In the genomic region with DNA sequence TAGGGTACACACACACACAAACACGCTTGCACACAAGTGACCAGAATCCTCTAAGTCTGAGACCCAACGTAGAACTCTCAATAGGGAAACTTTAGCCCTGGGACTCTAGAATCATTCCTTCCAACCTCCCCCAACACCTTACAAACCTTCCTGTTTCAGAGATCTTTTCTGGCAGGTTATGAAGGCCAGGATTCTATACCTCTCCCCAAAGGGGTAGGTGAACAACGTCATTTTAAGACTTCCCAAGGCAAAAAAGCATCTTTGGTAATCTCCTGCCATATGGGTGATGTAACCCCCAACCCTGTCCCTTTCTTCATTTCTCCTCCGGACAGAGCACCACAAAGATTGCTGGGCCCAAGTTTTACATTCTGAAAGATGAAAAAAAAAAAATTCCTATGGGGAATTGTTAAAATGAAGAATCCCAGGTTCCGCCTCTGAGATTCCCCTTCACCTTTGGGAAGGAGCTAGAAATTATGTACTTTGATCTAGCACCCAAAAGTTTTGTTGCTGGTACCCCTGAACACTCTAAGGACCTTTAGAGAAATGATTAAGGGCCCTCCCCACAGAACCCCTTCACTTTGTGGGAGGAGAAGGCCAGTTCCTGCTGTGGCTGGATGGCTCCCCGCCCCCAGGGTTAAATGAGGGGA, we compare ENCODE assay signal across 9 mouse cellular contexts. TPM values are rescaled to one million over a fixed set of nuclear protein-coding genes. Genes with fewer than 3 reads are reported as not detected.
DNase-seq lines count a peak whose midpoint lies in the region; ATAC-seq and TF ChIP-seq lines count a peak whose summit lies in the region.
"Had no signal": no experiment of that assay in that cellular context is flagged by ENCODE, and none has a peak within 500 bp of the region (broad histone marks: within the 10 kb centered on the region; RNA-seq: fewer than 3 reads in every experiment).

No protein-coding gene starts in this region.

- no peaks in the 10 kb centered on the region for H3K27me3 ChIP-seq in kidney, postnatal 0 days (ENCODE audit: insufficient read depth, low read length)
- H3K27me3 ChIP-seq in hindbrain, embryonic 16.5 days (replicated peaks; ENCODE audit: control insufficient read depth, insufficient read depth, low read length) = no peaks in the 10 kb centered on the region
- H3K27me3 ChIP-seq in midbrain, embryonic 16.5 days (ENCODE audit: control insufficient read depth, insufficient read depth, low read depth, low read length) = no peaks in the 10 kb centered on the region

- peaks cover 64% of the 10 kb centered on the region for H3K4me1 ChIP-seq in kidney, postnatal 0 days (replicated peaks; ENCODE audit: insufficient read depth, low read length)
- peaks cover 12% of the 10 kb centered on the region; the same call in 1 of the 2 replicates for H3K4me1 ChIP-seq in cortical plate, adult 2 months (ENCODE audit: control insufficient read depth, insufficient read depth, low read length)
- peaks cover 41% of the 10 kb centered on the region for H3K4me1 ChIP-seq in hindbrain, embryonic 16.5 days (ENCODE audit: control insufficient read depth, insufficient read depth, low read depth, low read length)
- peaks cover 43% of the 10 kb centered on the region for H3K4me1 ChIP-seq in midbrain, embryonic 16.5 days (ENCODE audit: control insufficient read depth, insufficient read depth, low read length)

- H3K4me3 ChIP-seq in kidney, postnatal 0 days (replicated peaks; ENCODE audit: low read depth, low read length) = peak overlapping the region; percentile 90
- peak overlapping the region; percentile 53 for H3K4me3 ChIP-seq in cortical plate, adult 2 months (ENCODE audit: insufficient read depth, low read length)
- H3K4me3 ChIP-seq in hindbrain, embryonic 16.5 days (ENCODE audit: low read length) = peak overlapping the region; percentile 68
- H3K4me3 ChIP-seq in midbrain, embryonic 16.5 days (ENCODE audit: low read depth, low read length) = peak overlapping the region; percentile 90

- no peaks in the 10 kb centered on the region for H3K9me3 ChIP-seq in kidney, postnatal 0 days (replicated peaks; ENCODE audit: low read length)
- H3K9me3 ChIP-seq in hindbrain, embryonic 16.5 days (ENCODE audit: control insufficient read depth, low read length) = no peaks in the 10 kb centered on the region
- H3K9me3 ChIP-seq in midbrain, embryonic 16.5 days (replicated peaks; ENCODE audit: control insufficient read depth, low read length, poor library complexity, severe bottlenecking) = no peaks in the 10 kb centered on the region

- TF ChIP-seq POLR2A in cortical plate, adult 2 months (IDR thresholded peaks at IDR 0.05; ENCODE audit: extremely low read depth, insufficient read depth, low read length) = no peak

- 39% methylated on average over 6 of the region's 6 CpGs for WGBS in kidney, postnatal 0 days
- 34% methylated on average over 6 of the region's 6 CpGs for WGBS in hindbrain, embryonic 16.5 days
- 40% methylated on average over 6 of the region's 6 CpGs for WGBS in midbrain, embryonic 16.5 days

- peak overlapping the region; percentile 94 for H3K27ac ChIP-seq in kidney, postnatal 0 days
- H3K27ac ChIP-seq in cortical plate, adult 2 months (ENCODE audit: insufficient read depth, low read length) = peak overlapping the region; percentile 82
- peak overlapping the region; percentile 95 for H3K27ac ChIP-seq in hindbrain, embryonic 16.5 days (ENCODE audit: low read depth, low read length)
- peak overlapping the region; percentile 96 for H3K27ac ChIP-seq in midbrain, embryonic 16.5 days (ENCODE audit: low read length)

- no peak for DNase-seq in kidney, postnatal 0 days (ENCODE audit: low spot score)
- DNase-seq in kidney, adult 18-20 months = no peak
- DNase-seq in adrenal gland, adult 8-10 months = no peak
- DNase-seq in MN1 (ENCODE audit: low spot score) = no peak
- DNase-seq in ovary, adult 18-20 months (ENCODE audit: low spot score) = no peak

- H3K36me3 ChIP-seq in kidney, postnatal 0 days (ENCODE audit: insufficient read depth, low read length) = no peaks in the 10 kb centered on the region
- H3K36me3 ChIP-seq in hindbrain, embryonic 16.5 days (ENCODE audit: control insufficient read depth, insufficient read depth, low read length) = no peaks in the 10 kb centered on the region
- H3K36me3 ChIP-seq in midbrain, embryonic 16.5 days (ENCODE audit: control insufficient read depth, insufficient read depth, low read length) = no peaks in the 10 kb centered on the region

- no peak for TF ChIP-seq CTCF in kidney, postnatal 0 days (IDR thresholded peaks at IDR 0.05; ENCODE audit: low read depth)
- TF ChIP-seq CTCF in cortical plate, adult 2 months (IDR thresholded peaks at IDR 0.05; ENCODE audit: extremely low read depth, insufficient read depth, low read length) = no peak

- no peak for ATAC-seq in kidney, postnatal 0 days (replicated peaks; ENCODE audit: low FRiP score, low read depth)
- ATAC-seq in hindbrain, embryonic 16.5 days = no peak
- no peak for ATAC-seq in midbrain, embryonic 16.5 days

- H3K4me2 ChIP-seq in kidney, postnatal 0 days (ENCODE audit: low read length) = peak overlapping the region; percentile 97
- peak overlapping the region; percentile 96 for H3K4me2 ChIP-seq in hindbrain, embryonic 16.5 days (ENCODE audit: low read length)
- H3K4me2 ChIP-seq in midbrain, embryonic 16.5 days (ENCODE audit: low read length) = peak overlapping the region; percentile 70

- H3K9ac ChIP-seq in kidney, postnatal 0 days (ENCODE audit: low read depth, low read length) = peak overlapping the region; percentile 90
- H3K9ac ChIP-seq in hindbrain, embryonic 16.5 days (ENCODE audit: low read depth, low read length) = peak overlapping the region; percentile 86
- H3K9ac ChIP-seq in midbrain, embryonic 16.5 days (ENCODE audit: low read depth, low read length) = peak overlapping the region; percentile 91

RNA-seq across cellular contexts. Expression of a gene that starts 0.6 kb away (rescaled TPM):
- polyA plus RNA-seq in kidney, postnatal 0 days (2015; fragmentation: Nextera tagmentation; extraction: Ambion mirVana) = 10.3 and 10.6 TPM in 2 replicates
- 284 and 326 TPM in 2 replicates for polyA plus RNA-seq in cortical plate, adult 2 months (2012; rRNA removed)
- 17.8 and 18.8 TPM in 2 replicates for polyA plus RNA-seq in hindbrain, embryonic 16.5 days (2015; fragmentation: Nextera tagmentation; extraction: Ambion mirVana)
- polyA plus RNA-seq in midbrain, embryonic 16.5 days (2015; fragmentation: Nextera tagmentation; extraction: Ambion mirVana) = 18.4 and 19.4 TPM in 2 replicates
- total RNA-seq in adrenal gland, adult 8-10 months (2022) = 100 to 1,000 TPM; 116 to 149 (median 131) TPM

RNA-seq across cellular contexts. Expression of a gene that starts 14.1 kb away (rescaled TPM):
- 0.28 and 0.52 TPM in 2 replicates for polyA plus RNA-seq in kidney, postnatal 0 days (2015; fragmentation: Nextera tagmentation; extraction: Ambion mirVana)
- polyA plus RNA-seq in cortical plate, adult 2 months (2012; rRNA removed) = 1.6 and 1.8 TPM in 2 replicates
- polyA plus RNA-seq in hindbrain, embryonic 16.5 days (2015; fragmentation: Nextera tagmentation; extraction: Ambion mirVana) = 0.24 and 1.3 TPM in 2 replicates
- 0.20 TPM in 1 of 2 replicates, not detected in the other for polyA plus RNA-seq in midbrain, embryonic 16.5 days (2015; fragmentation: Nextera tagmentation; extraction: Ambion mirVana)
- total RNA-seq in adrenal gland, adult 8-10 months (2022) = not detected

RNA-seq across cellular contexts. Expression of a gene that starts 19.5 kb away (rescaled TPM):
- polyA plus RNA-seq in kidney, postnatal 0 days (2015; fragmentation: Nextera tagmentation; extraction: Ambion mirVana) = 13.1 and 14.5 TPM in 2 replicates
- polyA plus RNA-seq in cortical plate, adult 2 months (2012; rRNA removed) = 17.8 and 18.0 TPM in 2 replicates
- polyA plus RNA-seq in hindbrain, embryonic 16.5 days (2015; fragmentation: Nextera tagmentation; extraction: Ambion mirVana) = 160 and 181 TPM in 2 replicates
- 164 and 171 TPM in 2 replicates for polyA plus RNA-seq in midbrain, embryonic 16.5 days (2015; fragmentation: Nextera tagmentation; extraction: Ambion mirVana)
- total RNA-seq in adrenal gland, adult 8-10 months (2022) = 1 to 10 TPM; 3.9 to 9.1 (median 5.6) TPM

RNA-seq across cellular contexts. Expression of a gene that starts 22.8 kb away (rescaled TPM):
- not detected in 2 replicates for polyA plus RNA-seq in kidney, postnatal 0 days (2015; fragmentation: Nextera tagmentation; extraction: Ambion mirVana)
- polyA plus RNA-seq in cortical plate, adult 2 months (2012; rRNA removed) = not detected in 2 replicates
- polyA plus RNA-seq in hindbrain, embryonic 16.5 days (2015; fragmentation: Nextera tagmentation; extraction: Ambion mirVana) = not detected in 2 replicates
- not detected in 2 replicates for polyA plus RNA-seq in midbrain, embryonic 16.5 days (2015; fragmentation: Nextera tagmentation; extraction: Ambion mirVana)
- not detected for total RNA-seq in adrenal gland, adult 8-10 months (2022)
- total RNA-seq: left cerebral cortex, postnatal 14 days had no signal

RNA-seq across cellular contexts. Expression of a gene that starts 50.9 kb away (rescaled TPM):
- 94.5 and 94.7 TPM in 2 replicates for polyA plus RNA-seq in kidney, postnatal 0 days (2015; fragmentation: Nextera tagmentation; extraction: Ambion mirVana)
- polyA plus RNA-seq in cortical plate, adult 2 months (2012; rRNA removed) = 106 TPM in 2 replicates
- polyA plus RNA-seq in hindbrain, embryonic 16.5 days (2015; fragmentation: Nextera tagmentation; extraction: Ambion mirVana) = 34.6 and 42.1 TPM in 2 replicates
- 24.1 and 27.5 TPM in 2 replicates for polyA plus RNA-seq in midbrain, embryonic 16.5 days (2015; fragmentation: Nextera tagmentation; extraction: Ambion mirVana)
- total RNA-seq in adrenal gland, adult 8-10 months (2022) = 10 to 100 TPM; 60.9 to 90.5 (median 76.0) TPM

Comparison
In these comparisons a context has a peak if more than half of its experiments do, and no peak if none do; other contexts are left out.
1. RNA of a gene that starts 0.6 kb away (polyA plus RNA-seq): 284 to 326 TPM in cortical plate, adult 2 months; 18.4 to 19.4 TPM in midbrain, embryonic 16.5 days, 17.8 to 18.8 TPM in hindbrain, embryonic 16.5 days and 10.3 to 10.6 TPM in kidney, postnatal 0 days; every median in the first group is over 10 times any median in the second.
2. Peak in every context shown above with its lines, with median percentiles within 50 percentile points of each other: H3K27ac ChIP-seq, H3K4me2 ChIP-seq, H3K4me3 ChIP-seq and H3K9ac ChIP-seq.